23 mouse cellular contexts compared by ENCODE assay signal in genomic region chr5:90393764-90394163, GRCm38 (mm10). TPM values are rescaled to one million over a fixed set of nuclear protein-coding genes. Genes with fewer than 3 reads are reported as not detected.
A peak's percentile ranks its signal among the peaks of the same experiment; 100 is the strongest.
DNase-seq lines count a peak whose midpoint lies in the region; ATAC-seq and TF ChIP-seq lines count a peak whose summit lies in the region.
"Had no signal": no experiment of that assay in that cellular context is flagged by ENCODE, and none has a peak within 500 bp of the region (broad histone marks: within the 10 kb centered on the region; RNA-seq: fewer than 3 reads in every experiment).

No protein-coding gene starts in this region.

- no peak for TF ChIP-seq POLR2A in CH12.LX (IDR thresholded peaks at IDR 0.05; ENCODE audit: low read depth, low read length)

- H3K4me1 ChIP-seq in hindbrain, postnatal 0 days (ENCODE audit: insufficient read depth, low read length), result no peaks in the 10 kb centered on the region
- H3K4me1 ChIP-seq in hindbrain, embryonic 14.5 days (replicated peaks; ENCODE audit: control insufficient read depth, insufficient read depth, low read length), result no peaks in the 10 kb centered on the region
- H3K4me1 ChIP-seq in midbrain, postnatal 0 days (ENCODE audit: insufficient read depth, low read length), result no peaks in the 10 kb centered on the region
- no peaks in the 10 kb centered on the region for H3K4me1 ChIP-seq in midbrain, embryonic 14.5 days (ENCODE audit: control insufficient read depth, insufficient read depth, low read length)
- no peaks in the 10 kb centered on the region for H3K4me1 ChIP-seq in CH12.LX (ENCODE audit: control insufficient read depth in 1 of 2, insufficient read depth in 2 of 2)
- H3K4me1 ChIP-seq in stomach, postnatal 0 days (replicated peaks; ENCODE audit: control insufficient read depth, insufficient read depth), result no peaks in the 10 kb centered on the region
- H3K4me1 ChIP-seq: embryonic facial prominence, embryonic 15.5 days; heart, embryonic 15.5 days; hindbrain, embryonic 10.5 days; hindbrain, embryonic 15.5 days had no signal

- H3K9ac ChIP-seq in hindbrain, postnatal 0 days (replicated peaks; ENCODE audit: low read length), result no peak overlapping the region
- H3K9ac ChIP-seq in hindbrain, embryonic 14.5 days, result no peak overlapping the region
- H3K9ac ChIP-seq in midbrain, postnatal 0 days (replicated peaks; ENCODE audit: low read length, poor library complexity, severe bottlenecking), result no peak overlapping the region
- H3K9ac ChIP-seq in midbrain, embryonic 14.5 days (replicated peaks; ENCODE audit: low read length), result no peak overlapping the region
- no peak overlapping the region for H3K9ac ChIP-seq in CH12.LX (ENCODE audit: insufficient read depth, low read depth)
- H3K9ac ChIP-seq in stomach, postnatal 0 days (ENCODE audit: low read length), result no peak overlapping the region
- H3K9ac ChIP-seq: embryonic facial prominence, embryonic 15.5 days; heart, embryonic 15.5 days; hindbrain, embryonic 15.5 days had no signal

- no peak for ATAC-seq in hindbrain, postnatal 0 days
- no peak for ATAC-seq in hindbrain, embryonic 14.5 days (ENCODE audit: low FRiP score)
- no peak for ATAC-seq in midbrain, postnatal 0 days (ENCODE audit: low FRiP score)
- ATAC-seq in midbrain, embryonic 14.5 days (ENCODE audit: low FRiP score, low TSS enrichment), result no peak
- no peak for ATAC-seq in stomach, postnatal 0 days (ENCODE audit: low FRiP score, low TSS enrichment)
- ATAC-seq: inflammation-experienced regulatory T-cells, adult 6 months; intestine, postnatal 0 days had no signal

- no peak overlapping the region for H3K4me2 ChIP-seq in hindbrain, postnatal 0 days (ENCODE audit: low read depth, low read length)
- no peak overlapping the region for H3K4me2 ChIP-seq in hindbrain, embryonic 14.5 days (replicated peaks)
- no peak overlapping the region for H3K4me2 ChIP-seq in midbrain, postnatal 0 days (ENCODE audit: low read depth, low read length, poor library complexity, severe bottlenecking)
- H3K4me2 ChIP-seq in midbrain, embryonic 14.5 days (ENCODE audit: low read length), result no peak overlapping the region
- 0 out of 2 replicates have a peak overlapping the region, but pooled peaks have one; percentile 13 for H3K4me2 ChIP-seq in CH12.LX (ENCODE audit: insufficient read depth, low read depth, poor library complexity, severe bottlenecking)
- H3K4me2 ChIP-seq in stomach, postnatal 0 days (replicated peaks; ENCODE audit: low read depth), result no peak overlapping the region
- H3K4me2 ChIP-seq: embryonic facial prominence, embryonic 15.5 days; heart, embryonic 11.5 days; heart, embryonic 15.5 days; hindbrain, embryonic 15.5 days had no signal

- peak; percentile 9; the same call in 1 of the 2 replicates for TF ChIP-seq CTCF in hindbrain, postnatal 0 days (IDR thresholded peaks at IDR 0.05; ENCODE audit: low read depth)
- peak; percentile 39 for TF ChIP-seq CTCF in midbrain, postnatal 0 days (IDR thresholded peaks at IDR 0.05)
- TF ChIP-seq CTCF in CH12.LX (conservative IDR thresholded peaks at IDR 0.05 in 1 of 2, IDR thresholded peaks at IDR 0.05 in 1 of 2; ENCODE audit: low read depth in 2 of 2, low read length in 2 of 2), result peak in 1 of 2 experiments; percentile 34; a peak in 2 of 4 replicates
- TF ChIP-seq CTCF in stomach, postnatal 0 days (IDR thresholded peaks at IDR 0.05; ENCODE audit: low read depth), result 0 out of 2 replicates have a peak, but pooled peaks have one; percentile 4

- no peaks in the 10 kb centered on the region for H3K79me2 ChIP-seq in CH12.LX (replicated peaks; ENCODE audit: control insufficient read depth, extremely low read depth, insufficient read depth, poor library complexity, severe bottlenecking)

- WGBS in hindbrain, postnatal 0 days, result 57% methylated on average over 5 of the region's 5 CpGs
- 62% methylated on average over 5 of the region's 5 CpGs for WGBS in hindbrain, embryonic 14.5 days
- WGBS in midbrain, postnatal 0 days, result 68% methylated on average over 5 of the region's 5 CpGs
- 72% methylated on average over 5 of the region's 5 CpGs for WGBS in midbrain, embryonic 14.5 days
- 41% methylated on average over 5 of the region's 5 CpGs for WGBS in stomach, postnatal 0 days

- TF ChIP-seq EP300 in CH12.LX (IDR thresholded peaks at IDR 0.05; ENCODE audit: low read length), result no peak
- no peak for TF ChIP-seq EP300 in stomach, postnatal 0 days (optimal IDR thresholded peaks at IDR 0.05)

- H3K4me3 ChIP-seq in hindbrain, postnatal 0 days (ENCODE audit: low read length), result no peak overlapping the region
- no peak overlapping the region for H3K4me3 ChIP-seq in hindbrain, embryonic 14.5 days (replicated peaks; ENCODE audit: low read length)
- H3K4me3 ChIP-seq in midbrain, postnatal 0 days (ENCODE audit: low read depth, low read length), result no peak overlapping the region
- H3K4me3 ChIP-seq in midbrain, embryonic 14.5 days (replicated peaks; ENCODE audit: low read depth, low read length), result no peak overlapping the region
- H3K4me3 ChIP-seq in CH12.LX (replicated peaks in 1 of 3; ENCODE audit: low read depth in 2 of 3, low read length in 2 of 3, poor library complexity in 1 of 3), result no peak overlapping the region
- no peak overlapping the region for H3K4me3 ChIP-seq in stomach, postnatal 0 days (ENCODE audit: low read depth, low read length)
- H3K4me3 ChIP-seq: embryonic facial prominence, embryonic 15.5 days; erythroblast, embryonic 14.5 days; heart, adult 2 months; heart, embryonic 15.5 days; hindbrain, embryonic 10.5 days; hindbrain, embryonic 15.5 days had no signal

- H3K9me3 ChIP-seq in hindbrain, postnatal 0 days (ENCODE audit: low read length), result no peaks in the 10 kb centered on the region
- no peaks in the 10 kb centered on the region for H3K9me3 ChIP-seq in hindbrain, embryonic 14.5 days (ENCODE audit: control insufficient read depth, low read length)
- H3K9me3 ChIP-seq in midbrain, postnatal 0 days (ENCODE audit: low read length), result no peaks in the 10 kb centered on the region
- no peaks in the 10 kb centered on the region for H3K9me3 ChIP-seq in midbrain, embryonic 14.5 days (ENCODE audit: control insufficient read depth, low read length)
- no peaks in the 10 kb centered on the region for H3K9me3 ChIP-seq in CH12.LX (replicated peaks; ENCODE audit: low read length)
- H3K9me3 ChIP-seq in stomach, postnatal 0 days (ENCODE audit: control insufficient read depth, low read length), result no peaks in the 10 kb centered on the region
- H3K9me3 ChIP-seq: embryonic facial prominence, embryonic 15.5 days; heart, embryonic 15.5 days; hindbrain, embryonic 10.5 days; hindbrain, embryonic 15.5 days had no signal

- H3K36me3 ChIP-seq in hindbrain, postnatal 0 days (ENCODE audit: insufficient read depth, low read length), result no peaks in the 10 kb centered on the region
- no peaks in the 10 kb centered on the region for H3K36me3 ChIP-seq in hindbrain, embryonic 14.5 days (replicated peaks; ENCODE audit: control insufficient read depth, insufficient read depth)
- H3K36me3 ChIP-seq in midbrain, postnatal 0 days (ENCODE audit: insufficient read depth, low read length), result no peaks in the 10 kb centered on the region
- H3K36me3 ChIP-seq in midbrain, embryonic 14.5 days (ENCODE audit: control insufficient read depth, insufficient read depth, low read length), result no peaks in the 10 kb centered on the region
- no peaks in the 10 kb centered on the region for H3K36me3 ChIP-seq in CH12.LX (replicated peaks in 1 of 2; ENCODE audit: control insufficient read depth in 1 of 2, insufficient read depth in 1 of 2, low read length in 1 of 2)
- H3K36me3 ChIP-seq in stomach, postnatal 0 days (ENCODE audit: control insufficient read depth, insufficient read depth, low read length), result no peaks in the 10 kb centered on the region
- H3K36me3 ChIP-seq: embryonic facial prominence, embryonic 15.5 days; heart, embryonic 15.5 days; hindbrain, embryonic 10.5 days; hindbrain, embryonic 15.5 days had no signal

- no peak overlapping the region for H3K27ac ChIP-seq in hindbrain, postnatal 0 days
- no peak overlapping the region for H3K27ac ChIP-seq in hindbrain, embryonic 14.5 days
- H3K27ac ChIP-seq in midbrain, postnatal 0 days (ENCODE audit: low read depth, low read length), result no peak overlapping the region
- no peak overlapping the region for H3K27ac ChIP-seq in midbrain, embryonic 14.5 days (replicated peaks; ENCODE audit: low read depth, low read length)
- no peak overlapping the region for H3K27ac ChIP-seq in CH12.LX (ENCODE audit: insufficient read depth, low read depth)
- H3K27ac ChIP-seq in stomach, postnatal 0 days (replicated peaks), result no peak overlapping the region
- H3K27ac ChIP-seq: embryonic facial prominence, embryonic 15.5 days; heart, adult 2 months; heart, embryonic 15.5 days; hindbrain, embryonic 10.5 days; hindbrain, embryonic 15.5 days had no signal

- no peaks in the 10 kb centered on the region for H3K27me3 ChIP-seq in hindbrain, postnatal 0 days (ENCODE audit: insufficient read depth, low read length)
- H3K27me3 ChIP-seq in hindbrain, embryonic 14.5 days (ENCODE audit: control insufficient read depth, insufficient read depth, low read length), result no peaks in the 10 kb centered on the region
- H3K27me3 ChIP-seq in midbrain, postnatal 0 days (ENCODE audit: insufficient read depth, low read length), result no peaks in the 10 kb centered on the region
- no peaks in the 10 kb centered on the region for H3K27me3 ChIP-seq in midbrain, embryonic 14.5 days (ENCODE audit: control insufficient read depth, insufficient read depth, low read length)
- no peaks in the 10 kb centered on the region for H3K27me3 ChIP-seq in CH12.LX (replicated peaks)
- H3K27me3 ChIP-seq in stomach, postnatal 0 days (ENCODE audit: control insufficient read depth, insufficient read depth, low read length), result no peaks in the 10 kb centered on the region
- H3K27me3 ChIP-seq: embryonic facial prominence, embryonic 15.5 days; heart, embryonic 15.5 days; hindbrain, embryonic 15.5 days had no signal

- in situ Hi-C loops in CH12.LX (cut with MboI; ENCODE audit: low pct_ligation_motif_present, low pct_unique_long_range_greater_than_20kb, low sequenced_read_pairs), result no loop called here

- DNase-seq in hindbrain, postnatal 0 days (ENCODE audit: low spot score), result no peak
- DNase-seq in hindbrain, embryonic 14.5 days (ENCODE audit: low spot score), result no peak
- DNase-seq in midbrain, postnatal 0 days (ENCODE audit: low spot score), result peak; percentile 5
- DNase-seq in midbrain, embryonic 14.5 days, result no peak
- no peak for DNase-seq in CH12.LX (ENCODE audit: extremely low read depth)
- no peak for DNase-seq in stomach, postnatal 0 days (ENCODE audit: low spot score)
- DNase-seq in heart, postnatal 14 days, result no peak
- DNase-seq: adrenal gland, adult 2 months; adrenal gland, postnatal 25 days; cerebellum, adult 11 months; cerebellum, adult 8-10 months; cerebellum, postnatal 14 days; embryo, embryonic 11 days; gastrocnemius, postnatal 14 days; heart, adult 2 months had no signal

- TF ChIP-seq RAD21 in CH12.LX (IDR thresholded peaks at IDR 0.05; ENCODE audit: low read depth, low read length), result no peak; the same call in 1 of the 2 replicates

- intact Hi-C loops in heart, postnatal 14 days (cut with DNase I), result no loop called here

- dilution Hi-C loops in CH12.LX (cut with MboI; ENCODE audit: extremely low pct_ligation_motif_present, extremely low pct_unique_long_range_greater_than_20kb, low sequenced_read_pairs), result no loop called here

RNA-seq across cellular contexts. Expression of gene Gm9958, which starts 26.8 kb away (rescaled TPM):
- 0.68 and 1.4 TPM in 2 replicates for total RNA-seq in hindbrain, postnatal 0 days (2014; rRNA removed)
- polyA plus RNA-seq in hindbrain, postnatal 0 days (2015; fragmentation: Nextera tagmentation; extraction: Ambion mirVana), result 1.4 and 2.6 TPM in 2 replicates
- 3.9 and 4.9 TPM in 2 replicates for polyA plus RNA-seq in hindbrain, embryonic 14.5 days (2014; fragmentation: Nextera tagmentation; extraction: Ambion mirVana)
- 1.1 TPM in 2 replicates for total RNA-seq in midbrain, postnatal 0 days (2014; rRNA removed)
- 1.0 and 1.1 TPM in 2 replicates for polyA plus RNA-seq in midbrain, postnatal 0 days (2015; fragmentation: Nextera tagmentation; extraction: Ambion mirVana)
- 4.9 and 5.3 TPM in 2 replicates for polyA plus RNA-seq in midbrain, embryonic 14.5 days (2014; fragmentation: Nextera tagmentation; extraction: Ambion mirVana)
- total RNA-seq in CH12.LX (2012; rRNA removed) (0.67 and 1.2 TPM in 2 replicates), CH12.LX (2014; rRNA removed) (1.3 and 1.9 TPM in 2 replicates)
- polyA plus RNA-seq in CH12.LX (2012; ENCODE audit: insufficient read length, low read depth), result 0.82 and 1.3 TPM in 2 replicates
- 4.1 and 5.4 TPM in 2 replicates for polyA plus RNA-seq in stomach, postnatal 0 days (2015; fragmentation: Nextera tagmentation; extraction: Ambion mirVana)
- total RNA-seq in heart, postnatal 14 days (2021), result 1 to 10 TPM in 1 of 2 experiments, under 1 TPM in 1; 1.00 to 1.0 TPM

RNA-seq across cellular contexts. Expression of gene Ankrd17, which starts 27.4 kb away (rescaled TPM):
- total RNA-seq in hindbrain, postnatal 0 days (2014; rRNA removed), result 61.1 and 62.8 TPM in 2 replicates
- polyA plus RNA-seq in hindbrain, postnatal 0 days (2015; fragmentation: Nextera tagmentation; extraction: Ambion mirVana), result 21.1 and 23.2 TPM in 2 replicates
- 34.8 and 37.9 TPM in 2 replicates for polyA plus RNA-seq in hindbrain, embryonic 14.5 days (2014; fragmentation: Nextera tagmentation; extraction: Ambion mirVana)
- 61.1 and 75.3 TPM in 2 replicates for total RNA-seq in midbrain, postnatal 0 days (2014; rRNA removed)
- 20.6 and 23.6 TPM in 2 replicates for polyA plus RNA-seq in midbrain, postnatal 0 days (2015; fragmentation: Nextera tagmentation; extraction: Ambion mirVana)
- polyA plus RNA-seq in midbrain, embryonic 14.5 days (2014; fragmentation: Nextera tagmentation; extraction: Ambion mirVana), result 34.8 and 39.2 TPM in 2 replicates
- total RNA-seq in CH12.LX (2012; rRNA removed) (36.3 and 39.0 TPM in 2 replicates), CH12.LX (2014; rRNA removed) (29.8 and 31.7 TPM in 2 replicates)
- polyA plus RNA-seq in CH12.LX (2012; ENCODE audit: insufficient read length, low read depth), result 62.6 and 71.5 TPM in 2 replicates
- polyA plus RNA-seq in stomach, postnatal 0 days (2015; fragmentation: Nextera tagmentation; extraction: Ambion mirVana), result 12.5 and 12.9 TPM in 2 replicates
- total RNA-seq in heart, postnatal 14 days (2021), result 10 to 100 TPM; 71.4 to 74.4 TPM
